In genomic region chr3:100769146-100769545, GRCm38 (mm10) we compare ENCODE assay signal across 24 mouse cellular contexts. TPM values are rescaled to one million over a fixed set of nuclear protein-coding genes. Genes with fewer than 3 reads are reported as not detected.
"Had no signal": no experiment of that assay in that cellular context is flagged by ENCODE, and none has a peak within 500 bp of the region (broad histone marks: within the 10 kb centered on the region; RNA-seq: fewer than 3 reads in every experiment).

No protein-coding gene starts in this region.

- H3K9me3 ChIP-seq: heart, embryonic 13.5 days; heart, embryonic 15.5 days; hindbrain, embryonic 13.5 days; hindbrain, embryonic 15.5 days; kidney, embryonic 15.5 days; liver, embryonic 13.5 days; liver, embryonic 15.5 days had no signal

- H3K36me3 ChIP-seq: heart, embryonic 13.5 days; heart, embryonic 15.5 days; hindbrain, embryonic 13.5 days; hindbrain, embryonic 15.5 days; kidney, embryonic 15.5 days; limb, embryonic 12.5 days; liver, embryonic 13.5 days; liver, embryonic 15.5 days had no signal

- H3K27ac ChIP-seq: heart, adult 2 months; heart, embryonic 13.5 days; heart, embryonic 15.5 days; kidney, embryonic 15.5 days; liver, embryonic 13.5 days; liver, embryonic 15.5 days had no signal

- H3K4me3 ChIP-seq: heart, adult 2 months; heart, embryonic 15.5 days; hindbrain, embryonic 13.5 days; hindbrain, embryonic 15.5 days; kidney, embryonic 15.5 days; limb, embryonic 12.5 days; liver, embryonic 13.5 days; liver, embryonic 15.5 days had no signal

- H3K4me2 ChIP-seq: liver, embryonic 11.5 days; liver, embryonic 13.5 days; liver, embryonic 15.5 days had no signal

- H3K27me3 ChIP-seq: heart, embryonic 13.5 days; heart, embryonic 15.5 days; hindbrain, embryonic 13.5 days; hindbrain, embryonic 15.5 days; limb, embryonic 12.5 days; liver, embryonic 13.5 days; liver, embryonic 15.5 days had no signal

- H3K4me1 ChIP-seq: liver, embryonic 13.5 days; liver, embryonic 15.5 days had no signal

- H3K9ac ChIP-seq: heart, embryonic 15.5 days; hindbrain, embryonic 15.5 days; kidney, embryonic 15.5 days; limb, embryonic 12.5 days; liver, embryonic 13.5 days; liver, embryonic 15.5 days had no signal

- DNase-seq: gastrocnemius, postnatal 14 days; gastrocnemius, postnatal 36 days; heart, adult 2 months; heart, postnatal 14 days; heart, postnatal 36 days; kidney, adult 11 months; kidney, adult 2 months; kidney, adult 9 months; kidney, postnatal 10 days; kidney, postnatal 36 days; layer of hippocampus, adult 9-11 months; layer of hippocampus, postnatal 36 days; left cerebral cortex, postnatal 4 days; liver; liver, embryonic 13.5 days had no signal

RNA-seq across cellular contexts. Expression of gene Vtcn1, which starts 56.1 kb away (rescaled TPM):
- polyA plus RNA-seq: heart, embryonic 11.5 days; hindbrain, embryonic 13.5 days; hindbrain, embryonic 15.5 days; limb, embryonic 12.5 days; liver, embryonic 11.5 days; liver, embryonic 13.5 days; liver, embryonic 15.5 days had no signal
